Mouse (Mus musculus): ENCODE measurements at regions not wholly inside any gene's neighbourhood (a gene's known extent, or its start where the extent isn't known, plus 50 kb on each side); places are given as distances from the start of the nearest gene placed in this dataset.

DNA sequence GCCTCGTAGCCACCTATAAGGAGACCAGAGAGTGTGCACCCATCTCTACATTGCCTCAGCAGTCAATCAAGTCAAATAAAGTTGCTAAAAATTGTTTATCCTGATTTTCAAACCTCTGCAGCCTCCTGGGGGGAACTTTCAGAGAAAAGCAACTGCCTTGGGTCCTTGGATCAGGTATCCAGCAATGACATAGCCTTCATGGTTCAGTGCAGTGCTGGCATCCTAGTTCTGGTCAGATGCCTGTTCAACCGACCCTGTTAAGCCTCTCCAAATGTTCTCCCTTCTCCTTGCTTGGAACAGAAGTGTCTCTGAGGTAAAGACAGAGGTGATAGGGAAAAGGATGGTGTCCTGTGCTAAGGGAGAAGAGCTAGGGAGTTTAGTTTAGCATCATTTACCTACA lies 64.7 kb upstream of the Ppm1h start:
- H3K9ac ChIP-seq (replicated peaks; ENCODE audit: low read depth, low read length) = no peak overlapping the region
- no peaks in the 10 kb centered on the region for H3K36me3 ChIP-seq (replicated peaks; ENCODE audit: control insufficient read depth, insufficient read depth, low read length)
- no peak overlapping the region for H3K4me3 ChIP-seq (ENCODE audit: low read depth, low read length)
- no peaks in the 10 kb centered on the region for H3K4me1 ChIP-seq (ENCODE audit: control insufficient read depth, insufficient read depth)
- H3K4me2 ChIP-seq (ENCODE audit: low read depth, low read length) = no peak overlapping the region
- no peak overlapping the region for H3K27ac ChIP-seq (ENCODE audit: low read depth)
- ATAC-seq (ENCODE audit: insufficient read depth, low read depth) (no peak), DNase-seq (ENCODE audit: low spot score) (no peak)
- no peaks in the 10 kb centered on the region for H3K27me3 ChIP-seq (ENCODE audit: control insufficient read depth, insufficient read depth, low read length)
- no peak for TF ChIP-seq EP300 (IDR thresholded peaks at IDR 0.05; ENCODE audit: low read depth)
- no peak for TF ChIP-seq CTCF (IDR thresholded peaks at IDR 0.05; ENCODE audit: low read depth)
- WGBS = 78% methylated on average over 2 of the region's 2 CpGs
- H3K9me3 ChIP-seq (replicated peaks; ENCODE audit: control insufficient read depth, low read length) = no peaks in the 10 kb centered on the region

DNA sequence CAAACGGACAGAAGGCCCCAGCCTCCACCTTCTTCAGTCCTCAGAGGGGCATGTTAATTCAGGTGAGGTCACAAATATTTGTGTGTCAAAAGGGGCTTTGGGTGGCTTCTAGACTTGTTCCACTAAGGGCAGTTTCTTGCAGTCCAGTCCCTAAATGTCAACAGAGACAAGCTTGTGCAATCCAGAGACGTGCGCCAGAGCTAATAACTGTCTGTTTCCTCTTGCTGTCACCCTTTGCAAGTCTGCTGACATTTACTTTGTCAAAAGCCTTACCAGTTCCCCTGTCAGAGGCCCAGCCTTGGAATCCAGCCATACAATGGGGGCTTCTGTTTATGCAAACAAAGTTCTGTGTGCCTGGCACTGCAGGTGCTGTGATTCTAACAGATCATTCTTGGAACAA lies 63.8 kb upstream of the Ppm1h start:
- DNase-seq (ENCODE audit: low spot score) (peak; percentile 10), ATAC-seq (ENCODE audit: insufficient read depth, low read depth) (peak; percentile 27; the same call in 1 of the 2 replicates)
- 41% methylated on average over 3 of the region's 3 CpGs for WGBS

DNA sequence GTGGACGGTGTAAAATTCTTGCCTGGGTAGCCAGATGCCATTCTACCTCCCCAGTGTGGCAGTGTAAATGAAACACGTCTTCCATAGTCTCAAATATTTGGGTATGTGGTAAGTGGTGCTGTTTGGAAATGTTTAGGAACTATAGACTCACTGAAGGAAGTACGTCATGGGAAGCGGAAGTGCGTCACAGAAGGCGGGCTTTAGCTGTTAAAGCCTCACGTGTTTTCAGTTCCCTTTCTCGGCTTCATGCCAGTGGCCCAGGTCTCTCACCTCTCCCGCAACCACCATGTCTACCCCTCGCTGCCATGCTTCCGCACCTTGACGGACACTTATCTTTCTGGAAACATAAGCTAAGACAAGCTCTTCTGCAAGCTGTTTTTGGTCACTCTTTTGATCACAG lies 62.9 kb upstream of the Ppm1h start:
- ATAC-seq (ENCODE audit: insufficient read depth, low read depth) (no peak), DNase-seq (ENCODE audit: low spot score) (no peak)
- TF ChIP-seq CTCF (IDR thresholded peaks at IDR 0.05; ENCODE audit: low read depth) (no peak), EP300 (IDR thresholded peaks at IDR 0.05; ENCODE audit: low read depth) (no peak)
- Histone ChIP-seq H3K4me1 (ENCODE audit: control insufficient read depth, insufficient read depth) (no peaks in the 10 kb centered on the region), H3K36me3 (replicated peaks; ENCODE audit: control insufficient read depth, insufficient read depth, low read length) (no peaks in the 10 kb centered on the region), H3K4me2 (ENCODE audit: low read depth, low read length) (no peak overlapping the region), H3K27me3 (ENCODE audit: control insufficient read depth, insufficient read depth, low read length) (no peaks in the 10 kb centered on the region), H3K9ac (replicated peaks; ENCODE audit: low read depth, low read length) (no peak overlapping the region), H3K4me3 (ENCODE audit: low read depth, low read length) (no peak overlapping the region), H3K27ac (ENCODE audit: low read depth) (no peak overlapping the region), H3K9me3 (replicated peaks; ENCODE audit: control insufficient read depth, low read length) (no peaks in the 10 kb centered on the region)
- 85% methylated on average over 12 of the region's 12 CpGs for WGBS

More for the DNA sequence above, 63.8 kb upstream of the Ppm1h start:
- Histone ChIP-seq H3K27me3 (ENCODE audit: control insufficient read depth, insufficient read depth, low read length) (no peaks in the 10 kb centered on the region), H3K4me3 (ENCODE audit: low read depth, low read length) (no peak overlapping the region), H3K27ac (ENCODE audit: low read depth) (no peak overlapping the region), H3K9ac (replicated peaks; ENCODE audit: low read depth, low read length) (no peak overlapping the region), H3K4me2 (ENCODE audit: low read depth, low read length) (no peak overlapping the region), H3K9me3 (replicated peaks; ENCODE audit: control insufficient read depth, low read length) (no peaks in the 10 kb centered on the region), H3K36me3 (replicated peaks; ENCODE audit: control insufficient read depth, insufficient read depth, low read length) (no peaks in the 10 kb centered on the region), H3K4me1 (ENCODE audit: control insufficient read depth, insufficient read depth) (no peaks in the 10 kb centered on the region)
- TF ChIP-seq CTCF (IDR thresholded peaks at IDR 0.05; ENCODE audit: low read depth) (no peak), EP300 (IDR thresholded peaks at IDR 0.05; ENCODE audit: low read depth) (no peak)

DNA sequence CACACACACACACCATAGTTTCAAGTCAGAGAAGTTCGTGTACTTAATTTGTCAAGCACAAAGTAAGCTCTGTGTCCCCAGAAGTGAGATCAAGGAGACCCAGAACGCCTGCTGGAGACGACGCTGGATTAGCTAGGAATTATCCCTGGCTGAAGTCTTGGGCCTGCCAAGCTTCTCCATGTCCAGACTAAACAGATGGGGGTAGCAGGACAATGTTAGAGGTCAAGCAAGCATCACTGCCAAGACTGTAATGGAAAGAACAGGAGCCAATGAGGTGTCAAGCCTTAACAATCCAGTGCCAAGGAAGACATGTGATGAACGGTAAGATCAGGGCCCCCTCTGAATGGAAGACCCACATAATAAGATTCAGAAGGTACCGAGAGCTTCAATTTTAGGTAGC lies 62.2 kb upstream of the Ppm1h start:
- Histone ChIP-seq H3K9me3 (replicated peaks; ENCODE audit: control insufficient read depth, low read length) (no peaks in the 10 kb centered on the region), H3K4me2 (ENCODE audit: low read depth, low read length) (no peak overlapping the region), H3K4me1 (ENCODE audit: control insufficient read depth, insufficient read depth) (no peaks in the 10 kb centered on the region), H3K27me3 (ENCODE audit: control insufficient read depth, insufficient read depth, low read length) (no peaks in the 10 kb centered on the region), H3K27ac (ENCODE audit: low read depth) (no peak overlapping the region), H3K9ac (replicated peaks; ENCODE audit: low read depth, low read length) (no peak overlapping the region), H3K4me3 (ENCODE audit: low read depth, low read length) (no peak overlapping the region), H3K36me3 (replicated peaks; ENCODE audit: control insufficient read depth, insufficient read depth, low read length) (no peaks in the 10 kb centered on the region)
- WGBS = 72% methylated on average over 6 of the region's 6 CpGs
- ATAC-seq (ENCODE audit: insufficient read depth, low read depth) (no peak), DNase-seq (ENCODE audit: low spot score) (no peak)
- no peak for TF ChIP-seq CTCF (IDR thresholded peaks at IDR 0.05; ENCODE audit: low read depth)
- TF ChIP-seq EP300 (IDR thresholded peaks at IDR 0.05; ENCODE audit: low read depth) = no peak

DNA sequence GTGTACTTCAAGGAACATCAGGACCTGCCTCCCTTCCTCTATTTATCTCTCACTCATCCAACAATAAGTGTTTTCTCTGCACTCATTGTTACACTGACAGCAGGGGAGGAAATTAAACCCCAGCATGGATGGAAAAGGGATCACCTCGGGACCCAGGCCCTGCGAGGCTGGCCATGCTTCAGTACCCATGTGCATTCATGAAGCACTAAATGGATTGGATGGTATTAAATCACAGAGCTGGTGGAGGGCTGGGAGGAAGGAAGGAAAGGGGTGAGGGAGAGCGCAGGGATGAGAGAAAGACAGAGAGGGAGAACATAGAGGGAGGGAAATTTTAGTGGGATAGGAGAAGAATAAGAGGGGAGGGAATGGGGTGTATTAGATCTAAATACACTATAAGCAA lies 59.7 kb upstream of the Ppm1h start:
- ATAC-seq (ENCODE audit: insufficient read depth, low read depth) = no peak
- Histone ChIP-seq H3K27me3 (ENCODE audit: control insufficient read depth, insufficient read depth, low read length) (no peaks in the 10 kb centered on the region), H3K9ac (replicated peaks; ENCODE audit: low read depth, low read length) (no peak overlapping the region), H3K4me2 (ENCODE audit: low read depth, low read length) (no peak overlapping the region), H3K4me3 (ENCODE audit: low read depth, low read length) (no peak overlapping the region), H3K9me3 (replicated peaks; ENCODE audit: control insufficient read depth, low read length) (no peaks in the 10 kb centered on the region), H3K36me3 (replicated peaks; ENCODE audit: control insufficient read depth, insufficient read depth, low read length) (no peaks in the 10 kb centered on the region), H3K27ac (ENCODE audit: low read depth) (no peak overlapping the region), H3K4me1 (ENCODE audit: control insufficient read depth, insufficient read depth) (no peaks in the 10 kb centered on the region)
- WGBS = 67% methylated on average over 3 of the region's 3 CpGs
- no peak for TF ChIP-seq EP300 (IDR thresholded peaks at IDR 0.05; ENCODE audit: low read depth)
- no peak for TF ChIP-seq CTCF (IDR thresholded peaks at IDR 0.05; ENCODE audit: low read depth)
- no peak for DNase-seq (ENCODE audit: low spot score)

DNA sequence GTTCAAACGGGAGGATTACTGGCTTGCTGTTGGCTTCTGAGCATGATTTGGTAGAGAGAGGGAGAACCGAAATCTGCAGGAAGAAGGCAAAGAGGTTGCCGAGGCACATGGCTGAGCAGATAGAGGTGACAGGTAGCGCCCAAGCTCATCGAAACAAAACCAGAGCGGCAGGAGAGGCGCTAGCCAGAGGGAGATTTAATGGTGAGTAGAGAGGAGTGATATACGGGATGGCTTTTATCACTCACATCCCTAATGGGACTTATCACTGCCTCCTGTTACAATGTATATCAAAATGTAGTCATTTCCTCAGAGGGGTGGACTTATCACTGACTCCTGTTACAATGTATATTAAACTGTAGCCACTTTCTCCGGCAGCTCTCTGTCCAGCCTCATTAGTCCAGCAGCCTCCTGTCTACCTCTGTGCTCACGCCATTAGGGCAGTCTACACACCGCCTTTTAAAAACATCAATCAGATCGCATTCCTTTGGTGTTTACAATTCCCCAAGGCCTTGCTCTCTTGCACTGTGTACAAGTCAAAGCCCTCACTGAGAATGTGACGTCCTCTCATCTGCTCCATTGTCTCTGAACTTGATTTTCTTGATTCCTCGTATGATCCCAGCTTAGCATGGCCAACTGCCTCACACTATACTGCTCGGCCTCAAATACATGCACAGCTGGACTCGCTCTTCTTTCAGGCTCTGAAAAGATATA lies 59.0 kb upstream of the Ppm1h start:
- Histone ChIP-seq H3K9me3 (replicated peaks; ENCODE audit: control insufficient read depth, low read length) (no peaks in the 10 kb centered on the region), H3K4me3 (ENCODE audit: low read depth, low read length) (no peak overlapping the region), H3K9ac (replicated peaks; ENCODE audit: low read depth, low read length) (no peak overlapping the region), H3K4me1 (ENCODE audit: control insufficient read depth, insufficient read depth) (no peaks in the 10 kb centered on the region), H3K27me3 (ENCODE audit: control insufficient read depth, insufficient read depth, low read length) (no peaks in the 10 kb centered on the region), H3K36me3 (replicated peaks; ENCODE audit: control insufficient read depth, insufficient read depth, low read length) (no peaks in the 10 kb centered on the region), H3K27ac (ENCODE audit: low read depth) (no peak overlapping the region), H3K4me2 (ENCODE audit: low read depth, low read length) (no peak overlapping the region)
- ATAC-seq (ENCODE audit: insufficient read depth, low read depth) = no peak
- DNase-seq (ENCODE audit: low spot score) = no peak
- no peak for TF ChIP-seq CTCF (IDR thresholded peaks at IDR 0.05; ENCODE audit: low read depth)
- TF ChIP-seq EP300 (IDR thresholded peaks at IDR 0.05; ENCODE audit: low read depth) = no peak
- 69% methylated on average over 16 of the region's 16 CpGs for whole genome bisulfite sequencing

Measured in heart, postnatal 0 days (tissue).